In the genomic region with DNA sequence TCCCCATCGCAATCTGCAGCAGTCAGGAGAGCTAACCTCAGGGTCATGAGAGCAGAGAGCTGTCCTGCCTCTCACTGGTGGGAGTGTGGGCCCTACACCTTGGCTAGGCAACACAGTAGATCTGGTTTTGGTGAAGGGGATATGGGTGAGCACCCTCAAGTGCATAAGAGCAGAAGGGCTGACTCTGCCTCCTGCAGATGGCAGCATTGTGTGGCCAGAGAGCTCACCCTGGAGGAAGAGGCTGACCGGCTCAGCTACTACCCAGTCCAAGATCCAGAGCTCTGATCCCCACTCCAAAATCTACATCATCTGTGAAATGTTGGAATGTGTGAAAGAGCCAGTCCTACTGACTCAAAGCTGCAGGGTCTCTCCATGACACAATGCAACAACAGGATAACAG, we compare ENCODE assay signal across 20 mouse cellular contexts. TPM values are rescaled to one million over a fixed set of nuclear protein-coding genes. Genes with fewer than 3 reads are reported as not detected.
A peak's percentile ranks its signal among the peaks of the same experiment; 100 is the strongest.
DNase-seq lines count a peak whose midpoint lies in the region; ATAC-seq and TF ChIP-seq lines count a peak whose summit lies in the region.
"Had no signal": no experiment of that assay in that cellular context is flagged by ENCODE, and none has a peak within 500 bp of the region (broad histone marks: within the 10 kb centered on the region; RNA-seq: fewer than 3 reads in every experiment).

No protein-coding gene starts in this region.

- no peak overlapping the region for H3K9ac ChIP-seq in hindbrain, postnatal 0 days (replicated peaks; ENCODE audit: low read length)
- H3K9ac ChIP-seq in hindbrain, embryonic 14.5 days, result no peak overlapping the region
- no peak overlapping the region for H3K9ac ChIP-seq in lung, embryonic 14.5 days
- H3K9ac ChIP-seq: forebrain, embryonic 15.5 days had no signal

- no peak overlapping the region for H3K4me2 ChIP-seq in hindbrain, postnatal 0 days (ENCODE audit: low read depth, low read length)
- no peak overlapping the region for H3K4me2 ChIP-seq in hindbrain, embryonic 14.5 days (replicated peaks)
- H3K4me2 ChIP-seq in lung, embryonic 14.5 days, result no peak overlapping the region
- H3K4me2 ChIP-seq: forebrain, embryonic 15.5 days had no signal

- TF ChIP-seq CTCF in hindbrain, postnatal 0 days (IDR thresholded peaks at IDR 0.05; ENCODE audit: low read depth), result peak; percentile 1; the same call in 1 of the 2 replicates
- TF ChIP-seq CTCF in lung, embryonic 14.5 days (IDR thresholded peaks at IDR 0.05; ENCODE audit: low read depth), result 0 out of 2 replicates have a peak, but pooled peaks have one; percentile 21

- H3K4me3 ChIP-seq in hindbrain, postnatal 0 days (ENCODE audit: low read length), result no peak overlapping the region
- H3K4me3 ChIP-seq in hindbrain, embryonic 14.5 days (replicated peaks; ENCODE audit: low read length), result no peak overlapping the region
- H3K4me3 ChIP-seq in lung, embryonic 14.5 days (ENCODE audit: low read depth, low read length), result no peak overlapping the region
- H3K4me3 ChIP-seq: forebrain, embryonic 15.5 days; limb, embryonic 10.5 days; midbrain, embryonic 10.5 days had no signal

- no peaks in the 10 kb centered on the region for H3K27me3 ChIP-seq in hindbrain, postnatal 0 days (ENCODE audit: insufficient read depth, low read length)
- H3K27me3 ChIP-seq in hindbrain, embryonic 14.5 days (ENCODE audit: control insufficient read depth, insufficient read depth, low read length), result no peaks in the 10 kb centered on the region
- no peaks in the 10 kb centered on the region for H3K27me3 ChIP-seq in lung, embryonic 14.5 days (ENCODE audit: insufficient read depth, low read length)
- H3K27me3 ChIP-seq: forebrain, embryonic 15.5 days had no signal

- 70% methylated on average over 2 of the region's 2 CpGs for WGBS in hindbrain, postnatal 0 days
- WGBS in hindbrain, embryonic 14.5 days, result 85% methylated on average over 2 of the region's 2 CpGs
- WGBS in lung, embryonic 14.5 days, result 43% methylated on average over 2 of the region's 2 CpGs

- no peaks in the 10 kb centered on the region for H3K4me1 ChIP-seq in hindbrain, postnatal 0 days (ENCODE audit: insufficient read depth, low read length)
- no peaks in the 10 kb centered on the region for H3K4me1 ChIP-seq in hindbrain, embryonic 14.5 days (replicated peaks; ENCODE audit: control insufficient read depth, insufficient read depth, low read length)
- peaks cover 3% of the 10 kb centered on the region; the same call in 1 of the 2 replicates for H3K4me1 ChIP-seq in lung, embryonic 14.5 days (ENCODE audit: insufficient read depth)
- H3K4me1 ChIP-seq: forebrain, embryonic 15.5 days; limb, embryonic 10.5 days; midbrain, embryonic 10.5 days had no signal

- H3K36me3 ChIP-seq in hindbrain, postnatal 0 days (ENCODE audit: insufficient read depth, low read length), result no peaks in the 10 kb centered on the region
- H3K36me3 ChIP-seq in hindbrain, embryonic 14.5 days (replicated peaks; ENCODE audit: control insufficient read depth, insufficient read depth), result no peaks in the 10 kb centered on the region
- H3K36me3 ChIP-seq in lung, embryonic 14.5 days (ENCODE audit: insufficient read depth), result no peaks in the 10 kb centered on the region
- H3K36me3 ChIP-seq: forebrain, embryonic 15.5 days; limb, embryonic 10.5 days; midbrain, embryonic 10.5 days had no signal

- ATAC-seq in hindbrain, postnatal 0 days, result no peak; the same call in 1 of the 2 replicates
- ATAC-seq in hindbrain, embryonic 14.5 days (ENCODE audit: low FRiP score), result no peak
- no peak for ATAC-seq in lung, embryonic 14.5 days (ENCODE audit: insufficient read depth)
- ATAC-seq: forebrain, embryonic 15.5 days; hindbrain, embryonic 16.5 days had no signal

- no peaks in the 10 kb centered on the region for H3K9me3 ChIP-seq in hindbrain, postnatal 0 days (ENCODE audit: low read length)
- no peaks in the 10 kb centered on the region for H3K9me3 ChIP-seq in hindbrain, embryonic 14.5 days (ENCODE audit: control insufficient read depth, low read length)
- H3K9me3 ChIP-seq in lung, embryonic 14.5 days (ENCODE audit: low read depth, low read length), result no peaks in the 10 kb centered on the region
- H3K9me3 ChIP-seq: forebrain, embryonic 15.5 days; limb, embryonic 10.5 days; midbrain, embryonic 10.5 days had no signal

- DNase-seq in hindbrain, postnatal 0 days (ENCODE audit: low spot score), result no peak
- DNase-seq in hindbrain, embryonic 14.5 days (ENCODE audit: low spot score), result no peak
- DNase-seq in lung, embryonic 14.5 days, result no peak
- no peak for DNase-seq in lung, postnatal 4 days
- peak; percentile 72 for DNase-seq in thymus, postnatal 25 days
- DNase-seq in thymus, postnatal 0 days (ENCODE audit: low spot score), result no peak
- DNase-seq in urinary bladder, postnatal 36 days (ENCODE audit: low spot score in 2 of 2), result no peak
- no peak for DNase-seq in embryo, embryonic 9.5 days (ENCODE audit: extremely low spot score)
- DNase-seq: adrenal gland, adult 2 months; cerebellum, adult 9-10 months; gastrocnemius, postnatal 14 days; heart, adult 18-20 months; heart, postnatal 36 days; kidney, adult 18-20 months; right cerebral cortex, adult 18-20 months had no signal

- H3K27ac ChIP-seq in hindbrain, postnatal 0 days, result no peak overlapping the region
- H3K27ac ChIP-seq in hindbrain, embryonic 14.5 days, result no peak overlapping the region
- no peak overlapping the region for H3K27ac ChIP-seq in lung, embryonic 14.5 days (ENCODE audit: low read depth)
- H3K27ac ChIP-seq: forebrain, embryonic 15.5 days; limb, embryonic 10.5 days; midbrain, embryonic 10.5 days had no signal

RNA-seq across cellular contexts. Expression of gene Kcna2, which starts 27.1 kb away (rescaled TPM):
- 15.5 and 17.2 TPM in 2 replicates for total RNA-seq in hindbrain, postnatal 0 days (2014; rRNA removed)
- polyA plus RNA-seq in hindbrain, postnatal 0 days (2015; fragmentation: Nextera tagmentation; extraction: Ambion mirVana), result 1.8 and 2.1 TPM in 2 replicates
- polyA plus RNA-seq in hindbrain, embryonic 14.5 days (2014; fragmentation: Nextera tagmentation; extraction: Ambion mirVana), result 1.9 and 2.0 TPM in 2 replicates
- polyA plus RNA-seq in lung, embryonic 14.5 days (2014; fragmentation: Nextera tagmentation; extraction: Ambion mirVana), result 0.42 and 0.51 TPM in 2 replicates
- polyA plus RNA-seq in thymus, postnatal 0 days (2015; fragmentation: Nextera tagmentation; extraction: Ambion mirVana), result 0.18 and 0.29 TPM in 2 replicates
- total RNA-seq: monocyte, adult 5-6 weeks had no signal

RNA-seq across cellular contexts. Expression of gene Kcna3, which starts 37.9 kb away (rescaled TPM):
- 52.0 and 53.9 TPM in 2 replicates for total RNA-seq in hindbrain, postnatal 0 days (2014; rRNA removed)
- 9.2 and 11.3 TPM in 2 replicates for polyA plus RNA-seq in hindbrain, postnatal 0 days (2015; fragmentation: Nextera tagmentation; extraction: Ambion mirVana)
- 10.9 and 14.8 TPM in 2 replicates for polyA plus RNA-seq in hindbrain, embryonic 14.5 days (2014; fragmentation: Nextera tagmentation; extraction: Ambion mirVana)
- 2.9 and 4.5 TPM in 2 replicates for polyA plus RNA-seq in lung, embryonic 14.5 days (2014; fragmentation: Nextera tagmentation; extraction: Ambion mirVana)
- polyA plus RNA-seq in thymus, postnatal 0 days (2015; fragmentation: Nextera tagmentation; extraction: Ambion mirVana), result 29.2 and 35.2 TPM in 2 replicates
